Mouse (Mus musculus) erythroblast, adult 5-6 weeks (primary cell): ENCODE measurements at regions not wholly inside any gene's neighbourhood (a gene's known extent, or its start where the extent isn't known, plus 50 kb on each side); places are given as distances from the start of the nearest gene placed in this dataset.

ENCODE experiments used
- ATAC-seq: replicated peaks from 2 replicates; pipeline ENCODE4 v1.8.0; 2016; ENCODE audit warnings: moderate number of reproducible peaks, mild to moderate bottlenecking, moderate TSS enrichment, inconsistent platforms; ENCODE audit not compliant: poor library complexity, low FRiP score, severe bottlenecking

DNA sequence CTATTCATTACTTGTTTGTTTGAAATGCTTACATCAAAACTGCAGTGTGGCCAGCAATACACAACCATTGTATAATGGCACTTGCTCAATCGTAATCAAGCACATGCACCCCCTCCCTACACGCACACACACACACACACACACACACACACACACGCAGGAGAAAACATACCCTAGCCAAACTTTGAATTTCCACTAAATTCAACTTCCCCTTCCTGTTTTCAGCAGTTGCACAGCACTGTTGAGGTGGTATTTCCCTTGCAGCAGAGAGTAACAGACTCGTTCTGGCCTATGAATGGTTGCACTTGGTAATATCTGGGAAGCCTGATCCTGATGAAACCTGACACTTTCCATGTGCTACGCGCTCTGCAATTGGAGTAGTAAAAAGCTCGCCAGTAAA lies 173.8 kb downstream of the Rap2a start:
- ATAC-seq: no peak

- ATAC-seq: no peak
Observed at GRCm38 (mm10) chr14:120660321-120660781, 182.1 kb downstream of the Rap2a start.

GRCm38 (mm10) chr14:120661111-120661510 lies 182.9 kb downstream of the Rap2a start:
- ATAC-seq: no peak

- ATAC-seq: no peak
Observed at GRCm38 (mm10) chr14:120669665-120670064, 191.4 kb downstream of the Rap2a start.

DNA sequence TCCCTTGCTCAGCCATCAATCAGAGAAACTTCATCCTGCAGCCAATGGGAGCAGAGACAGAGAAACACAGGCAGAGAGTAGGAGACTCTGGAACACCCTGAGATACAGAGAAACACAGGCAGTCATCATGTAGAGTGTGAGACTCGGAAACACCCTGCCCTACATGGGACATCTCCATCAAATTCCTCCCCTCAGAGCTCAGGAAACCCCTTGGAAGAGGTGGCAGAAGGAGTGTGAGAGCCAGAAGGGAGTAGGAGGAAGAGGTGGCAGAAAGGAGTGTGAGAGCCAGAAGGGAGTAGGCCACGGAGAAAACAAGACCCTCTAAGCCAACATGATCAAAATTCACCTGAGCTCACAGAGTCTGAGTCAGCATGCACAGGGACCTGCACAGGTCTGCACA lies 197.5 kb downstream of the Rap2a start:
- no peak for ATAC-seq

GRCm38 (mm10) chr14:120678533-120678932 lies 200.3 kb downstream of the Rap2a start:
- no peak for ATAC-seq

DNA sequence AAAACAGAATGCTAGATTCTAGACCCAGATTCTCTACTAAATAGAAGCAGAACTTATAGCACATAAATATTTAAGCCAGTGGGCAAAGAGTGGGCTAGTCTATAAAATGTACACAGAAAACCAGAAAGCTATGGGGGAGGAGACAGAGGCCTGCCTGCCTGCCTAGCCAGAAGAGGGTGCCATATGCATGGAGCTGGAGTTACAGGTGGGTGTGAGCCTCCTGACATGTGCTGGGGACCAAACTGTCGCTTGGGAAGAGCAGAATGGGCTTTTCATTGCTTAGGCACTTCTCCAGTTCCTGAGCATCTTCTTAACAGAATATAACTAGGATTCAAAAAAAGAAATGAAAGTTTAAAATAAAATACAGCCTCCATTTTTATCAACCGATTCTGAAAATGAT lies 200.8 kb downstream of the Rap2a start:
- ATAC-seq: no peak

DNA sequence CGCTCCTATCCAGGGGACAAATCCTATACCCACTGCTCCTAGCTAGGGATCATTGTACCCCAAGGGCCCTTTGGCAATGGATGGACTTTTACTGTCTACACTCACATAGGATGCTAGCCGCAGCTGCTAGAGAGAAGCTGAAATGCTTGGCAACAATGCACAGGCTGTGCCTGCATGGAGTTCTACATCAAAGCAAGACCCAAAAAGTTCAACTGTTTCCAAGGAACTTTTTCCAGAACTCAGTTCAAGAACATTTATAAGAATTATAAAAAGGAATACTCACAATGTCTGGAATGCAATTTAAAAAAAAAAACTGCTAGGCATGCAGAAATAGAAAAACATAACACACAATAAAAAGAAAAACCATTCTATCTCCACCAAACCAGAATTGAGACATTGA lies 202.0 kb downstream of the Rap2a start:
- no peak for ATAC-seq

DNA sequence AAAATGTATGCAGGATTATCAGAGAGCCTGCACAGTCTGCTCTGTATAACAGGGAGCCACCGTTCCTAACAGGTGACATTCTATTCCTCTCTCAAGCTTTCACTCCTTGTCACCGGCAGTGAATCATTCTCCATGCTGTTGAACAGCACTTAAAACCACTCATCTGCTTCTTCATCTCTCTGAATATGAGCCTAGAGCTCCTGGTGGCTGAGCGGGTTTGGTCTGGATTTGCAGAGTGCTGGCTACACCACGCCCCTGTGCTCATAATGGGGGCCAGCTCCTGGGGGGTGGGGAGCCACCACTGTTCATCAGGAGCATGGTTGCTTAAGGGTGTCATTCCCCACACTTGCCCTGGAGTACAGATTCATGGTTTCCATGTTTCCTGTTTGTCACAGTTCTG lies 207.0 kb downstream of the Rap2a start:
- no peak for ATAC-seq

DNA sequence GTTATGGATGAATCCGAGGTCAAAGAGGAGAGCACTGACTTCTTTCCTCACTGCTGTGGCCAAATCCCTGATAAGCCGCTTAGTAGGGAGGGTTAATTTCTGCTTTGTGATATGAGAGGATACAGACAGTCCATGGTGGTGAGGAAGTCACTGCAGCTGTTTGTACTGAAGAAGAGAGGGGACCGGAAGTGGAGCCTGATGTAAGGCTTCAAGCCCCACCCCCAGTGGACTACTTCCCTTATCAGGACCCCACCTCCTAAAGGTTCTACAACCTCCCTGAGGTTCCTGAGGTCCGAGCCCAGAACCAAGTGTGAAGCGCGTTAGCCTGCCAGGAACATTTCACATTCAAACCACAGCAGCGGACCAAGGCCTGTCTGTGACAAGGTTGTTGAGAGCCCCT lies 207.6 kb downstream of the Rap2a start:
- no peak for ATAC-seq

- ATAC-seq: no peak
Observed at GRCm38 (mm10) chr14:120686751-120687150, 208.5 kb downstream of the Rap2a start.

- ATAC-seq: no peak
Observed at GRCm38 (mm10) chr14:120699378-120699777, 211.6 kb upstream of the Ipo5 start.

GRCm38 (mm10) chr14:120705301-120705801 lies 205.7 kb upstream of the Ipo5 start:
- ATAC-seq: no peak

GRCm38 (mm10) chr14:120710782-120711181 lies 200.2 kb upstream of the Ipo5 start:
- no peak for ATAC-seq

DNA sequence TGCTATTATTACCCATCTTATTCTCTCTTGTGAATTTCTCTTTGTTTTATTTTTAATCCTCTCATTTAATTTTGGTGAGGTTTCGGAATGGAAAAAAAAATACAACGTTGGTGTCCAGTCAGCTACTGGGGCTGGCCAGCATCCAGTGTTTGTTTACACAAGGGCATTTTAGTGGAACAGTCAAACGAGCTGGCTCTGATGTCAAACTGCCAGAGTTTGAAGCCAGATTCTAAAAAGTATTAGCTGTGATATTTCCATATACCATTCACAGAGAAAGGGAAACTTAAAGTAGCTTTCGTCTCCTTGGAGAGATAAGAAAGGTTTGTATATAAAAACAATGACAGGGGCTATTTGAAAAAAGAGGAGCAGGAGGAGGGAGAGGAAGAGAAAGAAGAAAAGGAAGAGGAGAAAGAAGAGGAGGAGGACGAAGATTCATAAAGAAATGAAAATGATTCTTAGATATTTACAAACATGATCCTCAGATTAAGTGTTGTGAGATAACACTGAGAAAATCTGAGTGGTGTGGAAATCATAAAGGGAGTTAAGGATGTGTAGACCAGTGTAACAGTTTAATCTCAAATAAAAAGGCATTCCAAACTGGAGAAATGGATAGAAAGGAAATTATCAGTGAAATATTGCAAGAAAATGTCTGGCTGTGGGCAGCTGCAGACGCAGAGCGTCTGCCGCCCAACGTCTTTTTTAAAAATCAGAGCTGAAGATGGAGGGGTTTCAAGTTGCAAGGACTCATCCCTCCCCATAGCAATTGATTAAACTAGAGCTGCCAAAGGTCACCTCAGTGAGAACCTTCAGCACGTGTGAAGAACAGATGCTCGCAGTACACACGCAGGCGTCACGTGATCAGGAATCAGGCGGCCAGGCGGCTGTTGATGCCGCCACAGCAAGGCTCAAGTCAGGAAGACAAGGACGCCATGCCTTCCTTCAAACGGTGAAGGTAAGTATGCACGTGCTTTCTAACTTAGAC lies 190.3 kb upstream of the Ipo5 start:
- no peak for ATAC-seq

DNA sequence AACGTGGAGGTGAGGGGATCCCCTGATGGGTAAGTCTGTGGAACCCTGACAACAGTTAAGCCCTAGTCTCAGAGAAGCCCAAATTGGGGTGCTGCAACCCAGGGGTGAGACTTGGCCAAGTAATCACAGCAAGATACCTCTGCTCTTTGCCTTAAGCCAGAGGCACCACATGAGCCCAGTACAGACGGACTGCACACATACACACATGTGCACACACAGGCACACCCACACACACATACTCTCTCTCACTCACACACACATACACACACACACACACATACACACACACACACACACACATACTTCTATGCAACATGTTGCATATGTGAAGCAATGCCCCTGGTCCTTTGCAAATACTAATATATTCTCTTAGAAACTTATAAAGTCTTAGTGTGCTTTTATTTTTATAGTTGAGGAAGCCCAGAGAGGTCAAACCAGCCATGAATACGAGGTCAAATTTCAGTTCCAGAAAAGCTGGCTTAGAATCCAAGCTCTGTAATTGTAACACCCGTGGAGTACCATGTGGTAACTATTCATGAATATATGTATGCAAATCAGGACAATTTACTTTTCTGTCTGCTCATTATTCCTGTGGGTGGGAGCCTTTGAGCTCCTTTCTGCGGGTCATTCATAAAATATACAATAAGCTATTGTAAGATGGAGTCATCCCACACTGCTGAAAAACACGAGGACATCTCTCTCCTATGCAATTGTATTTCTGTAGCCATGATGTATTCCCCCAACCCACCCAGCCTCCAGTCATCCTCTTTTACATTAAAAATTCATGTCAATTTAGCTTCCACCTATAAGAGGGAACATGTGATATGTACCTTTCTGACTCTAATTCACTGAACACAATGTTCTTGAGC lies 189.2 kb upstream of the Ipo5 start:
- no peak for ATAC-seq

DNA sequence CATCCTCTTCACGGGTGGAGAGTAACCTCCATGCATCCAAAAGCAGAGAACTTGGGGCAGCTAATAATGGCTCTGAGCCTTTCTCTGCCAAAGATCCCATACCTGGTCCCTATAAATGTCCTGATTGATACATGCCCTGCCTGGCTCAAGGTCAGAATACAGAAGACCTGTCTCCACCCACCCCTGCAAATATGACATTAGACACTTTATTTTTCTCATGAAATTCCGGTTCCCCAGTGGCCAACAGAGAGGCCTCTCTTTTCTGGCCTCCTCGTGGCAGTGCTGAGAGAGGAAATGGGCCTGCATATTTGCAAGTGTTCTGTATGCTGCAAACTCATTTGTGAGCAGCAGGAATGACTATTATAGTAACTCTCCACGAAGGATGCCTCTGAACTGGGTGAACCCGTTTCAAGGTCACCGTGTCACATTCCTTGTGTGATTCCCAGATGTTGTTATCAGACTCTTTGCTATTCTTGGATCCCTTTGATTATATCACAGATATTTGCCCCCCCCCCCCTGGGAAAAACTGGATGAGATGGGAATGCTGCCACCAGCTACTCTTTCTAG lies 188.4 kb upstream of the Ipo5 start:
- no peak for ATAC-seq

DNA sequence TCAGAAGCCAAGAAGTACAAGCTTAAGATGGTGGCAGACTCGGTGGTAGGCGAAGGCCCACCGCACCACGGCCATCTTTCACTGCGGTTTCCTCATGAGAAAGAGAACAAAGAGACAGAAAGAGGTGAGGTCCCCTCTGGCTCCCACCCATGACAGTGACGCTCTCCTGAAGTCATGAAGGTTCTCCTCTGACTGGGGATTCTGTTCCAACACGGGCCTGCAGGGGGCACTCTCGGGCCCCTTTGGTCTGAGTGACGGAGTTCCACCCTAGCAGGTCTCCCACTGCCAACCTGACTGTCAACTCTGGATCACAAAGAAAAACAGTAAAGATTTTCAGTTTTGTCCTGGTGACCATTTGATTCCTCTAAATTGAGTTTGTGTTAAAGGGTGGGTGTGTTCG lies 182.9 kb upstream of the Ipo5 start:
- no peak for ATAC-seq

DNA sequence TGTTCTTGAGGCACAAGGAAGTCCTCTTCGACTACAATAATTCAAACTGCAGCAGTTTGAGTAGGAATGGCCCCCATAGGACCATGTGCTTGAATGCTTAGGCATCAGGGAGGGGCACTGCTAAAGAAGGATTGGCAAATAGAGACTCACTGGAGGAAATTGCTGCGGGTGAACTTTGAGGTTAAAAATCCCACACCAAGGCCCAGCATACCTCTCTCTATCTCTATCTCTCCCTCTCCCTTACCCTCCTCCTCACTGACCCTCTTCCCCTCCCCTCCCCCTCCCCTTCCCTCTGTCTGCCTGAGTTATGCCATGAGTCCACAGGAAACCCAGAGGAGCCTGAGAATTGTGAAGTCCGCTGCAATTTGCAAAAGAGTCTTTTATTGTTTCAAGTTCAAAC lies 180.8 kb upstream of the Ipo5 start:
- ATAC-seq: no peak

DNA sequence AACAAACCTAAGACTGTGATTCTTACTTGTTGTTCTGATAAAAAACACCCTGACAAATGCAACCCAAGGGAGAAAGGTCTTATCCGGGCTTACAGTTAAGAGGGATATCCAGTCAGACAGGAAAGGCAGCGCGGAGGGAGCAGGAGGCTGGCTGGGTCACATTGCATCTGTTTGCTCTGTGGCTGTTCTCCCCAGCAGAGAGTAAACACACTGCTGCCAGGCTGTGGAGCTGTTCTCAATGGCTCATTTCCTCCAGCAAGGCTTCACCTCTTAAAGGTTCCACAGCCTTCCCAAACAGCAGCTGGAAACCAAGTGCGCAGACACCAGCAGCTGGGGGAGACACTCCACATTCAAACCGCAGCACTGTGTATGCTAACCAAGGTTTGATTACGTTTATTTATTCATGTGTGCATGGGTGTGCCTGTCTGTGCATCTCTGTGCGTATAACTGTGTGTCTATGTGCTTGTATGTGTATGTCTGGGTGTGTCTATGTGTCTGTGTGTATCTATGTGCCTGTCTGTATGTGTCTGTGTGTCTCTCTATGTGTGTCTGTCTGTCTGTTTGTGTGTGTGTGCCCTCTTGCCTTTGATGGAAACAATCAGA lies 179.2 kb upstream of the Ipo5 start:
- ATAC-seq: no peak
